Mouse (Mus musculus): ENCODE data around the gene 1700003E16Rik. TPM values are rescaled to one million over a fixed set of nuclear protein-coding genes. Genes with fewer than 3 reads are reported as not detected.

Gene 1700003E16Rik
- total and polyA plus RNA-seq, 3 experiments: 0.23 to 0.34 TPM; not detected in 1

DNA sequence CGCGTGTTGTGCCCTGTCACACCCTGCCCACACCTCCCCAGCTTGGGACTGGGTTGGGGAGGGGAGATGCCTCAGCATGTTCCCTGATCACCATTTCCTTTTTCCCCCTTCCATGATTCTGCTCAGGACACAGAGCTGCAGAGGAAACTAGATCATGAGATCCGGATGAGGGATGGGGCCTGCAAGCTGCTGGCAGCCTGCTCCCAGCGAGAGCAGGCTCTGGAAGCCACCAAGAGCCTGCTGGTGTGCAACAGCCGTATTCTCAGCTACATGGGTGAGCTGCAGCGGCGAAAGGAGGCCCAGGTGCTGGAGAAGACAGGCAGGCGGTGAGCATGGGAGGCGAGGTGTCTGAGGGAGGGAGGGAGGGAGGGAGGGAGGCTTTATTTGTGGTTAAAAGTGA is 10.4 kb upstream of the 1700003E16Rik start:
- Histone ChIP-seq H3K27me3 (replicated peaks) (no peaks in the 10 kb centered on the region), H3K9me3 (replicated peaks; ENCODE audit: low read length) (no peaks in the 10 kb centered on the region), H3K36me3 (replicated peaks in 1 of 2; ENCODE audit: control insufficient read depth in 1 of 2, insufficient read depth in 1 of 2, low read length in 1 of 2) (peaks cover 0 to 5% of the 10 kb centered on the region in 2 experiments), H3K4me1 (ENCODE audit: control insufficient read depth in 1 of 2, insufficient read depth in 2 of 2) (peaks cover 3 to 11% of the 10 kb centered on the region in 2 experiments; a peak in 2 of 4 replicates), H3K9ac (ENCODE audit: insufficient read depth, low read depth) (no peak overlapping the region), H3K79me2 (replicated peaks; ENCODE audit: control insufficient read depth, extremely low read depth, insufficient read depth, poor library complexity, severe bottlenecking) (no peaks in the 10 kb centered on the region), H3K4me2 (ENCODE audit: insufficient read depth, low read depth, poor library complexity, severe bottlenecking) (no peak overlapping the region), H3K27ac (ENCODE audit: insufficient read depth, low read depth) (no peak overlapping the region), H3K4me3 (replicated peaks in 1 of 3; ENCODE audit: low read depth in 2 of 3, low read length in 2 of 3, poor library complexity in 1 of 3) (no peak overlapping the region)
- TF ChIP-seq MEF2A (IDR thresholded peaks at IDR 0.05; ENCODE audit: borderline replicate concordance, low read depth, low read length) (no peak), POLR2AphosphoS2 (IDR thresholded peaks at IDR 0.05; ENCODE audit: low read depth, low read length) (no peak), MYC (IDR thresholded peaks at IDR 0.05; ENCODE audit: low read depth, low read length) (no peak), GABPA (IDR thresholded peaks at IDR 0.05; ENCODE audit: insufficient replicate concordance, low read depth, low read length) (no peak), ZNF384 (IDR thresholded peaks at IDR 0.05; ENCODE audit: low read depth, low read length) (no peak), USF1 (IDR thresholded peaks at IDR 0.05; ENCODE audit: low read depth, low read length) (no peak), NRF1 (IDR thresholded peaks at IDR 0.05; ENCODE audit: low read depth, low read length) (no peak), MAZ (IDR thresholded peaks at IDR 0.05; ENCODE audit: low read depth, low read length) (no peak), RCOR1 (conservative IDR thresholded peaks at IDR 0.05; ENCODE audit: low read depth, low read length) (no peak), CHD1 (IDR thresholded peaks at IDR 0.05; ENCODE audit: low read depth, low read length) (no peak), TCF12 (IDR thresholded peaks at IDR 0.05; ENCODE audit: low read depth, low read length) (no peak), TBP (conservative IDR thresholded peaks at IDR 0.05; ENCODE audit: low read depth, low read length) (no peak), JUND (conservative IDR thresholded peaks at IDR 0.05; ENCODE audit: low read depth, low read length) (no peak), KAT2A (IDR thresholded peaks at IDR 0.05; ENCODE audit: insufficient replicate concordance, low read length) (no peak), HCFC1 (IDR thresholded peaks at IDR 0.05; ENCODE audit: low read depth, low read length) (no peak), CTCF (conservative IDR thresholded peaks at IDR 0.05 in 1 of 2, IDR thresholded peaks at IDR 0.05 in 1 of 2; ENCODE audit: low read depth in 2 of 2, low read length in 2 of 2) (no peak), IRF4 (IDR thresholded peaks at IDR 0.05; ENCODE audit: low read depth, low read length) (no peak), ELF1 (IDR thresholded peaks at IDR 0.05; ENCODE audit: low read depth, low read length) (no peak), CHD2 (IDR thresholded peaks at IDR 0.05; ENCODE audit: low read length) (no peak), MAFK (IDR thresholded peaks at IDR 0.05; ENCODE audit: insufficient replicate concordance, low read length) (no peak)
- in situ Hi-C loops (cut with MboI; ENCODE audit: low pct_ligation_motif_present, low pct_unique_long_range_greater_than_20kb, low sequenced_read_pairs): no loop called here
- no peak for DNase-seq (ENCODE audit: extremely low read depth)
- dilution Hi-C loops (cut with MboI; ENCODE audit: extremely low pct_ligation_motif_present, extremely low pct_unique_long_range_greater_than_20kb, low sequenced_read_pairs): no loop called here

DNA sequence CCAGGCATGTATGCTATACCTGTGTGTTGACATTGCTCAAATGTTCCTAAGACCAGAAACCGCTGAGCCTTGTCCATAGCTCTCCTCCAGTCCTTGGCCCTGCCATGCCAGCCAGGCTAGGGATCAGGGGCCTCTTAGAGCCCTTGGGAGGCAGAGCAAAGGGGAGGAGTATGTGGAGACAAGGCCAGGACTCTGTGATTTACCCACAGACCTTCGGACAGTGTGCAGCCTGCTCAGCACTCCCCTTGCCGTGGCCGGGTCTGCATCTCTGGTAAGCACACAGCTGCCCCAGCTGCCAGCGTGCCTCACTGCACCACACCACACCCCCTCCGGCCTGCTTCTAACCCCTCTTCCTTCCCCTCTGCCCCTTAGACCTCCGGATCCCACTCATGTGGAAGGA is 8.9 kb upstream of the 1700003E16Rik start:
- Histone ChIP-seq H3K36me3 (replicated peaks in 1 of 2; ENCODE audit: control insufficient read depth in 1 of 2, insufficient read depth in 1 of 2, low read length in 1 of 2) (peaks cover 0 to 11% of the 10 kb centered on the region in 2 experiments), H3K4me2 (ENCODE audit: insufficient read depth, low read depth, poor library complexity, severe bottlenecking) (no peak overlapping the region), H3K4me1 (ENCODE audit: control insufficient read depth in 1 of 2, insufficient read depth in 2 of 2) (peaks cover 4 to 12% of the 10 kb centered on the region in 2 experiments; a peak in 2 of 4 replicates), H3K27me3 (replicated peaks) (no peaks in the 10 kb centered on the region), H3K9me3 (replicated peaks; ENCODE audit: low read length) (no peaks in the 10 kb centered on the region), H3K27ac (ENCODE audit: insufficient read depth, low read depth) (no peak overlapping the region), H3K4me3 (replicated peaks in 1 of 3; ENCODE audit: low read depth in 2 of 3, low read length in 2 of 3, poor library complexity in 1 of 3) (no peak overlapping the region), H3K9ac (ENCODE audit: insufficient read depth, low read depth) (no peak overlapping the region), H3K79me2 (replicated peaks; ENCODE audit: control insufficient read depth, extremely low read depth, insufficient read depth, poor library complexity, severe bottlenecking) (no peaks in the 10 kb centered on the region)
- in situ Hi-C loops (cut with MboI; ENCODE audit: low pct_ligation_motif_present, low pct_unique_long_range_greater_than_20kb, low sequenced_read_pairs): no loop called here
- no peak for DNase-seq (ENCODE audit: extremely low read depth)
- dilution Hi-C loops (cut with MboI; ENCODE audit: extremely low pct_ligation_motif_present, extremely low pct_unique_long_range_greater_than_20kb, low sequenced_read_pairs): no loop called here
- TF ChIP-seq CTCF (conservative IDR thresholded peaks at IDR 0.05 in 1 of 2, IDR thresholded peaks at IDR 0.05 in 1 of 2; ENCODE audit: low read depth in 2 of 2, low read length in 2 of 2): no peak
- TF ChIP-seq MAX (IDR thresholded peaks at IDR 0.05; ENCODE audit: low read length): no peak
- TF ChIP-seq SMC3 (IDR thresholded peaks at IDR 0.05; ENCODE audit: low read depth, low read length): no peak
- no peak for TF ChIP-seq BHLHE40 (IDR thresholded peaks at IDR 0.05; ENCODE audit: low read depth, low read length)
- no peak for TF ChIP-seq MAZ (IDR thresholded peaks at IDR 0.05; ENCODE audit: low read depth, low read length)
- no peak for TF ChIP-seq IRF4 (IDR thresholded peaks at IDR 0.05; ENCODE audit: low read depth, low read length)
- no peak for TF ChIP-seq GABPA (IDR thresholded peaks at IDR 0.05; ENCODE audit: insufficient replicate concordance, low read depth, low read length)
- no peak for TF ChIP-seq ZKSCAN1 (IDR thresholded peaks at IDR 0.05; ENCODE audit: borderline replicate concordance, low read depth, low read length)
- no peak for TF ChIP-seq NELFE (IDR thresholded peaks at IDR 0.05; ENCODE audit: low read depth, low read length)
